Mouse (Mus musculus): Measurements from ENCODE around the gene Naa80. TPM values are rescaled to one million over a fixed set of nuclear protein-coding genes. Genes with fewer than 3 reads are reported as not detected.

Naa80 gene
- polyA plus RNA-seq, 1 experiment from 2014 or later: 15.2 TPM

- Histone ChIP-seq H3K4me2 (peak overlapping the region; percentile 52), H3K4me3 (ENCODE audit: low read depth, low read length) (no peak overlapping the region), H3K36me3 (ENCODE audit: control insufficient read depth, insufficient read depth, low read length) (no peaks in the 10 kb centered on the region), H3K27ac (ENCODE audit: low read depth, low read length) (no peak overlapping the region), H3K9me3 (replicated peaks; ENCODE audit: control insufficient read depth, low read length) (no peaks in the 10 kb centered on the region), H3K9ac (ENCODE audit: low read depth, low read length) (peak overlapping the region; percentile 23; the same call in 1 of the 2 replicates), H3K4me1 (ENCODE audit: control insufficient read depth, insufficient read depth, low read length) (peaks cover 65% of the 10 kb centered on the region), H3K27me3 (ENCODE audit: control insufficient read depth, insufficient read depth, low read length) (peaks cover 15% of the 10 kb centered on the region; the same call in 1 of the 2 replicates)
- ATAC-seq (replicated peaks; ENCODE audit: insufficient number of reproducible peaks, low FRiP score, low TSS enrichment): no peak
- WGBS (ENCODE audit: insufficient replicate concordance): 36% methylated on average over 9 of the region's 9 CpGs
Observed at GRCm38 (mm10) chr9:107607653-107608245, 29.1 kb downstream of the Naa80 start.

GRCm38 (mm10) chr9:107608741-107609432 is 30.2 kb downstream of the Naa80 start, which contains the start of gene Sema3b:
Sema3b (minus strand) TSS chr9:107609229.
- Histone ChIP-seq H3K9me3 (replicated peaks; ENCODE audit: control insufficient read depth, low read length) (no peaks in the 10 kb centered on the region), H3K27me3 (ENCODE audit: control insufficient read depth, insufficient read depth, low read length) (peaks cover 14% of the 10 kb centered on the region; the same call in 1 of the 2 replicates), H3K36me3 (ENCODE audit: control insufficient read depth, insufficient read depth, low read length) (no peaks in the 10 kb centered on the region), H3K4me3 (ENCODE audit: low read depth, low read length) (no peak within 1 kb of the TSS), H3K4me2 (peak within 1 kb of the TSS; percentile 39), H3K27ac (ENCODE audit: low read depth, low read length) (0 out of 2 replicates have a peak within 1 kb of the TSS, but pooled peaks have one; percentile 35), H3K4me1 (ENCODE audit: control insufficient read depth, insufficient read depth, low read length) (peaks cover 69% of the 10 kb centered on the region), H3K9ac (ENCODE audit: low read depth, low read length) (peak within 1 kb of the TSS; percentile 34; the same call in 1 of the 2 replicates)
- ATAC-seq (replicated peaks; ENCODE audit: insufficient number of reproducible peaks, low FRiP score, low TSS enrichment): no peak
- 43% methylated on average over 12 of the region's 12 CpGs for WGBS (ENCODE audit: insufficient replicate concordance)

GRCm38 (mm10) chr9:107609433-107609830 is 30.7 kb downstream of the Naa80 start:
- ATAC-seq (replicated peaks; ENCODE audit: insufficient number of reproducible peaks, low FRiP score, low TSS enrichment): no peak
- Histone ChIP-seq H3K36me3 (ENCODE audit: control insufficient read depth, insufficient read depth, low read length) (peaks cover 3% of the 10 kb centered on the region; the same call in 1 of the 2 replicates), H3K4me2 (no peak overlapping the region), H3K9ac (ENCODE audit: low read depth, low read length) (peak overlapping the region; percentile 16; the same call in 1 of the 2 replicates), H3K27ac (ENCODE audit: low read depth, low read length) (no peak overlapping the region), H3K4me3 (ENCODE audit: low read depth, low read length) (no peak overlapping the region), H3K4me1 (ENCODE audit: control insufficient read depth, insufficient read depth, low read length) (peaks cover 63% of the 10 kb centered on the region), H3K27me3 (ENCODE audit: control insufficient read depth, insufficient read depth, low read length) (peaks cover 8% of the 10 kb centered on the region; the same call in 1 of the 2 replicates), H3K9me3 (replicated peaks; ENCODE audit: control insufficient read depth, low read length) (no peaks in the 10 kb centered on the region)
- 62% methylated on average over 4 of the region's 4 CpGs for WGBS (ENCODE audit: insufficient replicate concordance)

DNA sequence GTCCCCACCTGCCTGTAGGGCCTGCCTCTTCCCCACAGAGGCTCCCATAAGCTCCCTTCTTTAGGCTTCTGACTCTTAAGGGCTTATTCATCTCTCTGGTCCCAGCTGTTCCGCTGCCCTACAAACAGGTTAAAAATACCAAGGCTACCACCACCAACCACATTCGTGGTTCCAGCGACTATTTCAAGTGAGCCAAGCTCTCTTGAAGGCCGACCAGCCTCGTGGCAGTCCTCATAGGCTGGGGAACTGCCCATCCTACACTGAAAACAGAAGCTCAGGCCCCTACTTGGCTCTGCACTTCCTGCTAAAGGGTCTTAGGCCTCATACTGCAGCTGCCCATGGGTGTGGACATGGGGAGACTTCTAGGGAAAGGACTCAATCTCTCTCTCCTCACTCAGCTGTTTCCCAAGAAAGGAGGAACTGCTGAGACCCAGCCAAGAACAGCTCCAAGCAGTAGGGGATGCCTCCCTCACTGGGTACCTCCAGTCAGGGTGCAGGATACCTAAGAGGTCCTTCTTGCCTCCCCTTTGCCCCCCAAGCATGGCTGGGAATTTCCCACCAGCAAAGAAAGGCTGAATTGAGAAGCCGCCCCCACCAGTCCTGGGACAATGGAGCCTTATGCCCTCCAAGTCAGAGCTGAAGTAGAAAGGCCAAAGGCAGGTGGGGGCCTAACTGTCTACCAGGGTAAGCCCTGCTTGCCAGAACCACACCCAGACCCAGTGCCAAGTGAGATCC is 32.9 kb downstream of the Naa80 start:
- Histone ChIP-seq H3K27me3 (ENCODE audit: control insufficient read depth, insufficient read depth, low read length) (0 out of 2 replicates have a peak, but pooled peaks cover 2% of the 10 kb centered on the region), H3K36me3 (ENCODE audit: control insufficient read depth, insufficient read depth, low read length) (peaks cover 20% of the 10 kb centered on the region), H3K4me3 (ENCODE audit: low read depth, low read length) (no peak overlapping the region), H3K27ac (ENCODE audit: low read depth, low read length) (peak overlapping the region; percentile 93), H3K4me1 (ENCODE audit: control insufficient read depth, insufficient read depth, low read length) (peaks cover 51% of the 10 kb centered on the region), H3K9ac (ENCODE audit: low read depth, low read length) (peak overlapping the region; percentile 75), H3K9me3 (replicated peaks; ENCODE audit: control insufficient read depth, low read length) (no peaks in the 10 kb centered on the region), H3K4me2 (peak overlapping the region; percentile 77)
- 62% methylated on average over 6 of the region's 6 CpGs for WGBS (ENCODE audit: insufficient replicate concordance)
- no peak for ATAC-seq (replicated peaks; ENCODE audit: insufficient number of reproducible peaks, low FRiP score, low TSS enrichment)

- Histone ChIP-seq H3K27me3 (ENCODE audit: control insufficient read depth, insufficient read depth, low read length) (0 out of 2 replicates have a peak, but pooled peaks cover 2% of the 10 kb centered on the region), H3K9ac (ENCODE audit: low read depth, low read length) (peak overlapping the region; percentile 75), H3K4me1 (ENCODE audit: control insufficient read depth, insufficient read depth, low read length) (peaks cover 43% of the 10 kb centered on the region), H3K27ac (ENCODE audit: low read depth, low read length) (peak overlapping the region; percentile 93), H3K36me3 (ENCODE audit: control insufficient read depth, insufficient read depth, low read length) (peaks cover 20% of the 10 kb centered on the region), H3K9me3 (replicated peaks; ENCODE audit: control insufficient read depth, low read length) (no peaks in the 10 kb centered on the region), H3K4me2 (peak overlapping the region; percentile 77), H3K4me3 (ENCODE audit: low read depth, low read length) (peak overlapping the region; percentile 41)
- 9% methylated on average over 41 of the region's 48 CpGs for WGBS (ENCODE audit: insufficient replicate concordance)
- ATAC-seq (replicated peaks; ENCODE audit: insufficient number of reproducible peaks, low FRiP score, low TSS enrichment): peak; percentile 88
Observed at GRCm38 (mm10) chr9:107612191-107612944, 33.7 kb downstream of the Naa80 start.

DNA sequence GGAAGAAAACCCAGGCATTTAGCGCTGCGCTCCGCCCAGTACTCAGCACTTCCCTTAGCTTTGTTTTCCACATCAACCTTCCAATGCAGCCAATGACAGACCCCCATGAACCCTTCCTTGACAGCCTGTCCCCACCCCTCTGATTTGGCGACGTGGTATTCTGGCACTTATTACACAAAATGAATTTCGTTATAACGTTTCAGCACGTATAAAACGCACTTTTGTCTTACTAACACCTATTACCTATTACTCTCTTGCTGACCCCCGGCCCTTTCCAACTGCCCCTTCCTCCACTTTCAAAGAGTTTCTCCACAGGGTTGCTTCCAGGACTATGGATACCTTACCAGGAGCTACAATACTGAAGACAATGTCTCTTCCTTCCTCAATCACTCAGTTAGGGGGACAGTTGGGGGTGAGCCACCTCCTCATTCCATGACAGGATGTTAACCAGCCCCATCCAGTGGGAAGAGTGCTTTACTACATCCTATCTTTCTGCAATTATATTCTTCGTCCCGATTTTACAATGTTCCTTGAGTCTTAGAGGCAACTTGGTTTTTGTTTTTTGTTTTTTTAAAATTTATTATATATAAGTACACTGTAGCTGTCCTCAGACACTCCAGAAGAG is 34.4 kb downstream of the Naa80 start:
- Histone ChIP-seq H3K27ac (ENCODE audit: low read depth, low read length) (peak overlapping the region; percentile 64), H3K36me3 (ENCODE audit: control insufficient read depth, insufficient read depth, low read length) (peaks cover 24% of the 10 kb centered on the region), H3K27me3 (ENCODE audit: control insufficient read depth, insufficient read depth, low read length) (0 out of 2 replicates have a peak, but pooled peaks cover 2% of the 10 kb centered on the region), H3K4me3 (ENCODE audit: low read depth, low read length) (peak overlapping the region; percentile 41), H3K9ac (ENCODE audit: low read depth, low read length) (peak overlapping the region; percentile 75; the same call in 1 of the 2 replicates), H3K4me1 (ENCODE audit: control insufficient read depth, insufficient read depth, low read length) (peaks cover 41% of the 10 kb centered on the region), H3K9me3 (replicated peaks; ENCODE audit: control insufficient read depth, low read length) (no peaks in the 10 kb centered on the region), H3K4me2 (peak overlapping the region; percentile 77)
- no peak for ATAC-seq (replicated peaks; ENCODE audit: insufficient number of reproducible peaks, low FRiP score, low TSS enrichment)
- WGBS (ENCODE audit: insufficient replicate concordance): 12% methylated on average over 12 of the region's 12 CpGs

DNA sequence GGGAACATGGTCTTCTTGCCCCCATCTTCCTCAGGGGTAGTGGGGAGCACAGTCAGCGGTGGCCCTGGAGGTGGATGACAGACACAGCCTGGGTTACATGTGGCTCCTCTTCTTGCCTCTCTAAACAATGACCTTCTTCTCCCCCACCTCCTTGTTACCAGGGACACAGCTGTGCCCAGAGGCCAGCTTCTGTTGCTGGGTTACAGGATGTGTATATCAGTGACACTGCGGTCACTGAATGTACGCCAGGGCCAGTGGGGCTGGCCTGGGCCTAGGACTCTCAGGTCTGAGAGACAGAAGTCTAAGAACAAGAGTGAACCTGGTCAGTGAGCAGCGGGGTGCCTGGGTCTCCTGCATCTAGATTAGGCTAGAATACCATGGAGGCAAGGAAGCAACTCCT is 36.3 kb downstream of the Naa80 start:
- Histone ChIP-seq H3K36me3 (ENCODE audit: control insufficient read depth, insufficient read depth, low read length) (peaks cover 24% of the 10 kb centered on the region), H3K27me3 (ENCODE audit: control insufficient read depth, insufficient read depth, low read length) (no peaks in the 10 kb centered on the region), H3K4me2 (no peak overlapping the region), H3K27ac (ENCODE audit: low read depth, low read length) (0 out of 2 replicates have a peak overlapping the region, but pooled peaks have one; percentile 7), H3K4me1 (ENCODE audit: control insufficient read depth, insufficient read depth, low read length) (peaks cover 45% of the 10 kb centered on the region), H3K4me3 (ENCODE audit: low read depth, low read length) (no peak overlapping the region), H3K9ac (ENCODE audit: low read depth, low read length) (no peak overlapping the region), H3K9me3 (replicated peaks; ENCODE audit: control insufficient read depth, low read length) (no peaks in the 10 kb centered on the region)
- 80% methylated on average over 4 of the region's 4 CpGs for WGBS (ENCODE audit: insufficient replicate concordance)
- no peak for ATAC-seq (replicated peaks; ENCODE audit: insufficient number of reproducible peaks, low FRiP score, low TSS enrichment)

Data from heart, embryonic 11.5 days (tissue).